Mouse (Mus musculus): Measurements from ENCODE around the gene Tmem63c. TPM values are rescaled to one million over a fixed set of nuclear protein-coding genes. Genes with fewer than 3 reads are reported as not detected.

Tmem63c gene
- polyA plus RNA-seq, 2 experiments: 0.10 TPM; not detected in 1

DNA sequence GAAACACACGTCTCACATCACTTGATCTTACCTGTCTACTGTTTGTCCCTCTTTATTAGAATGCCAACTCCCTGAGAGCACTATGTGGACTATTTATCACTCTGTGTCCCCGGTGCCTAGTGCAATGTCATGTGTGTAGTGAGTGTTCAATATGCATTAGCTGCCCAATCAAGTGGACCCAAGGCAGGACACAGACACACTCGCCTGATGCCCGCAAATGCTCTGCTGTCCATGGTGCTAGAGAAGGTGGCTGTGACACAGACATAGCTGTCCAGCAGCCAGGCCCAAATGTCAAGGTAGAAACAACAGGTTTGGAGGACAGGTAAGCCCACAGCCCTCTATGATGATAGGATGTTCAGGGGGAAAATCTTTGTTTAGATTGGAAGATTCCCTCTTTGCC lies 27.0 kb upstream of the Tmem63c start:
- WGBS: 38% methylated on average over 4 of the region's 4 CpGs
- Histone ChIP-seq H3K9ac (ENCODE audit: low read depth, low read length, severe bottlenecking) (no peak overlapping the region), H3K4me1 (ENCODE audit: control insufficient read depth, insufficient read depth, low read length) (no peaks in the 10 kb centered on the region; the same call in 1 of the 2 replicates), H3K27ac (replicated peaks; ENCODE audit: low read depth, low read length) (no peak overlapping the region), H3K27me3 (ENCODE audit: control insufficient read depth, insufficient read depth, low read length) (peaks cover 21% of the 10 kb centered on the region), H3K4me3 (replicated peaks; ENCODE audit: low read length) (no peak overlapping the region), H3K36me3 (ENCODE audit: control insufficient read depth, insufficient read depth, low read length) (no peaks in the 10 kb centered on the region), H3K4me2 (replicated peaks; ENCODE audit: low read depth, low read length, severe bottlenecking) (no peak overlapping the region), H3K9me3 (ENCODE audit: control insufficient read depth, low read length) (no peaks in the 10 kb centered on the region)
- TF ChIP-seq POLR2A (IDR thresholded peaks at IDR 0.05; ENCODE audit: borderline replicate concordance, extremely low read depth, insufficient read depth, insufficient read length): no peak
- ATAC-seq (ENCODE audit: low FRiP score, low read depth) (no peak), DNase-seq (ENCODE audit: low spot score) (no peak)

GRCm38 (mm10) chr12:86994776-86995175 lies 26.4 kb upstream of the Tmem63c start:
- H3K36me3 ChIP-seq (ENCODE audit: control insufficient read depth, insufficient read depth, low read length): no peaks in the 10 kb centered on the region
- ATAC-seq (ENCODE audit: low FRiP score, low read depth): no peak
- H3K4me2 ChIP-seq (replicated peaks; ENCODE audit: low read depth, low read length, severe bottlenecking): no peak overlapping the region
- H3K4me3 ChIP-seq (replicated peaks; ENCODE audit: low read length): no peak overlapping the region
- no peak overlapping the region for H3K9ac ChIP-seq (ENCODE audit: low read depth, low read length, severe bottlenecking)
- H3K27me3 ChIP-seq (ENCODE audit: control insufficient read depth, insufficient read depth, low read length): peaks cover 15% of the 10 kb centered on the region
- H3K9me3 ChIP-seq (ENCODE audit: control insufficient read depth, low read length): no peaks in the 10 kb centered on the region
- TF ChIP-seq POLR2A (IDR thresholded peaks at IDR 0.05; ENCODE audit: borderline replicate concordance, extremely low read depth, insufficient read depth, insufficient read length): no peak
- no peak for DNase-seq (ENCODE audit: low spot score)
- 59% methylated on average over 3 of the region's 3 CpGs for WGBS
- H3K27ac ChIP-seq (replicated peaks; ENCODE audit: low read depth, low read length): no peak overlapping the region
- no peaks in the 10 kb centered on the region; the same call in 1 of the 2 replicates for H3K4me1 ChIP-seq (ENCODE audit: control insufficient read depth, insufficient read depth, low read length)

DNA sequence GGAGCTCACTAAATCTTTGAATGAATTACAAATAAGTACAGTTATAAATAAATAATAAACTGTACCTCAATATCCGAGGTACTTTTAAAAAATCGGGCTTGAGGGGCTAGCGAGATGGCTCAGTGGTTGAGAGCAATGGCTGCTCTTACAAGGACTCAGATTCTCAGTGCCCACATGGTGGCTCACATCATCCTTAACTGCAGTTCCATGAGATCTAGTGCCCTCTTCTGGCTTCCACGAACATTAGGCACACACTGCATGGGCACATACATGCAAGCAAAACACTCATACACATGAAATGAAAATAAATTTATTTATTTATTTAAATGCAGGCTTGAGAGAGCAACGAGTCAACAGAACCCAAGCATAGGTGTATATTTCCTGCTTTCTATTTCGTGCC lies 25.2 kb upstream of the Tmem63c start:
- no peak for TF ChIP-seq POLR2A (IDR thresholded peaks at IDR 0.05; ENCODE audit: borderline replicate concordance, extremely low read depth, insufficient read depth, insufficient read length)
- H3K27me3 ChIP-seq (ENCODE audit: control insufficient read depth, insufficient read depth, low read length): peaks cover 3% of the 10 kb centered on the region

GRCm38 (mm10) chr12:86998699-86999098 lies 22.4 kb upstream of the Tmem63c start:
- ATAC-seq (ENCODE audit: low FRiP score, low read depth) (no peak), DNase-seq (ENCODE audit: low spot score) (no peak)
- H3K4me3 ChIP-seq (replicated peaks; ENCODE audit: low read length): no peak overlapping the region
- no peak overlapping the region for H3K27ac ChIP-seq (replicated peaks; ENCODE audit: low read depth, low read length)
- H3K9me3 ChIP-seq (ENCODE audit: control insufficient read depth, low read length): no peaks in the 10 kb centered on the region
- TF ChIP-seq POLR2A (IDR thresholded peaks at IDR 0.05; ENCODE audit: borderline replicate concordance, extremely low read depth, insufficient read depth, insufficient read length): no peak
- H3K36me3 ChIP-seq (ENCODE audit: control insufficient read depth, insufficient read depth, low read length): no peaks in the 10 kb centered on the region
- 86% methylated on average over 4 of the region's 4 CpGs for WGBS
- no peaks in the 10 kb centered on the region for H3K4me1 ChIP-seq (ENCODE audit: control insufficient read depth, insufficient read depth, low read length)
- no peak overlapping the region for H3K4me2 ChIP-seq (replicated peaks; ENCODE audit: low read depth, low read length, severe bottlenecking)
- no peak overlapping the region for H3K9ac ChIP-seq (ENCODE audit: low read depth, low read length, severe bottlenecking)
- no peaks in the 10 kb centered on the region for H3K27me3 ChIP-seq (ENCODE audit: control insufficient read depth, insufficient read depth, low read length)

More for the DNA sequence above, 25.2 kb upstream of the Tmem63c start:
- Histone ChIP-seq H3K9ac (ENCODE audit: low read depth, low read length, severe bottlenecking) (no peak overlapping the region), H3K9me3 (ENCODE audit: control insufficient read depth, low read length) (no peaks in the 10 kb centered on the region), H3K4me2 (replicated peaks; ENCODE audit: low read depth, low read length, severe bottlenecking) (no peak overlapping the region), H3K4me3 (replicated peaks; ENCODE audit: low read length) (no peak overlapping the region), H3K36me3 (ENCODE audit: control insufficient read depth, insufficient read depth, low read length) (no peaks in the 10 kb centered on the region), H3K27ac (replicated peaks; ENCODE audit: low read depth, low read length) (no peak overlapping the region), H3K4me1 (ENCODE audit: control insufficient read depth, insufficient read depth, low read length) (no peaks in the 10 kb centered on the region)
- WGBS: 69% methylated on average over 6 of the region's 6 CpGs
- ATAC-seq (ENCODE audit: low FRiP score, low read depth) (no peak), DNase-seq (ENCODE audit: low spot score) (no peak)

DNA sequence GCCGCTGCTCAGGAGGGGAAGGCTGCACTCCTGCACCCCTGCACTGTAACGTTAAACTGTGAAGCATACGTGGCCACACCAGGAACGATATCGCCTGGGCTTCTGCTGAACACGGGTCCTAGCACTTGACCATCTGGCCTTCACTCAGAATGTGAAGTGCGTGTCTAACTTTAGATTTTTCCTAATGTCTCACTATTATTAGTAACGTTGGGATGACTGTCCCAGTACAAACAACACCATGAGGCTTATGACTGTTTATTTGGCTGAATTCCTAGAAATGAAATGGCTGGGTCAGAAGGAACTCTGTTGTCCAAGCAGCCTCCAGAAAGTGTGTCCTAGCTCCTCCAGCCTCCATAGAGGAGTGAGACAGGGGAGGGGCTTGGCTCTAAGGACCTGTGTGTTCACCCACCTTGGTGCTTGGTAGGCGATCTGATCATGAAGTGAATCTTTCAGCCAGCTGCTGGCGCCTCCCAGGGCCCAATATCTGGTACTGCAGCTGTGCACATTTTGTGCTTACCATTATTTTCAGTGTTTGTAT lies 21.8 kb upstream of the Tmem63c start:
- no peak for TF ChIP-seq POLR2A (IDR thresholded peaks at IDR 0.05; ENCODE audit: borderline replicate concordance, extremely low read depth, insufficient read depth, insufficient read length)
- 71% methylated on average over 10 of the region's 10 CpGs for WGBS
- H3K27me3 ChIP-seq (ENCODE audit: control insufficient read depth, insufficient read depth, low read length): no peaks in the 10 kb centered on the region

More for the DNA sequence above, 21.8 kb upstream of the Tmem63c start:
- Histone ChIP-seq H3K4me1 (ENCODE audit: control insufficient read depth, insufficient read depth, low read length) (no peaks in the 10 kb centered on the region), H3K9me3 (ENCODE audit: control insufficient read depth, low read length) (no peaks in the 10 kb centered on the region), H3K36me3 (ENCODE audit: control insufficient read depth, insufficient read depth, low read length) (no peaks in the 10 kb centered on the region), H3K4me2 (replicated peaks; ENCODE audit: low read depth, low read length, severe bottlenecking) (no peak overlapping the region), H3K9ac (ENCODE audit: low read depth, low read length, severe bottlenecking) (no peak overlapping the region), H3K27ac (replicated peaks; ENCODE audit: low read depth, low read length) (no peak overlapping the region), H3K4me3 (replicated peaks; ENCODE audit: low read length) (no peak overlapping the region)
- DNase-seq (ENCODE audit: low spot score) (no peak), ATAC-seq (ENCODE audit: low FRiP score, low read depth) (no peak)

All from limb, embryonic 14.5 days (tissue).